In genomic region chr11:62575297-62575658, GRCm38 (mm10) we compare ENCODE assay signal across 8 mouse cellular contexts. TPM values are rescaled to one million over a fixed set of nuclear protein-coding genes. Genes with fewer than 3 reads are reported as not detected.
DNase-seq lines count a peak whose midpoint lies in the region; ATAC-seq and TF ChIP-seq lines count a peak whose summit lies in the region.

No protein-coding gene starts in this region.

- DNase-seq in G1E (ENCODE audit: low spot score): peak; percentile 73
- DNase-seq in cerebellum, adult 18-20 months: peak; percentile 92 to 94
- peak; percentile 91 for DNase-seq in forebrain, postnatal 0 days
- peak; percentile 93 for DNase-seq in heart, postnatal 4 days
- peak; percentile 77 to 89 for DNase-seq in layer of hippocampus, adult 8-10 months (ENCODE audit: low spot score in 2 of 2)
- peak; percentile 57 for DNase-seq in ovary, adult 18-20 months (ENCODE audit: low spot score)
- DNase-seq in thymus, adult 2 months: peak; percentile 91

- no peak for TF ChIP-seq POLR2A in thymus, adult 2 months (IDR thresholded peaks at IDR 0.05; ENCODE audit: control insufficient read depth, extremely low read depth, insufficient read depth, low read length, poor library complexity)

- peak; percentile 92 for TF ChIP-seq CTCF in G1E (IDR thresholded peaks at IDR 0.05; ENCODE audit: low read depth, low read length)
- TF ChIP-seq CTCF in forebrain, postnatal 0 days (IDR thresholded peaks at IDR 0.05; ENCODE audit: low read depth): peak; percentile 95
- peak; percentile 91 for TF ChIP-seq CTCF in thymus, adult 2 months (IDR thresholded peaks at IDR 0.05; ENCODE audit: borderline replicate concordance, control insufficient read depth, extremely low read depth, insufficient read depth, low read length, poor library complexity)

- H3K4me3 ChIP-seq in G1E (ENCODE audit: low read depth, low read length): peak overlapping the region; percentile 85
- peak overlapping the region; percentile 66 for H3K4me3 ChIP-seq in forebrain, postnatal 0 days (ENCODE audit: low read depth, low read length)
- H3K4me3 ChIP-seq in lung, embryonic 15.5 days: peak overlapping the region; percentile 48
- H3K4me3 ChIP-seq in thymus, adult 2 months (ENCODE audit: control insufficient read depth, insufficient read depth, low read length): peak overlapping the region; percentile 74

- H3K4me2 ChIP-seq in forebrain, postnatal 0 days (ENCODE audit: low read depth): peak overlapping the region; percentile 94
- H3K4me2 ChIP-seq in lung, embryonic 15.5 days: peak overlapping the region; percentile 91

- H3K27ac ChIP-seq in forebrain, postnatal 0 days (ENCODE audit: low read depth, low read length): peak overlapping the region; percentile 75
- H3K27ac ChIP-seq in lung, embryonic 15.5 days: no peak overlapping the region
- peak overlapping the region; percentile 91; the same call in 1 of the 2 replicates for H3K27ac ChIP-seq in thymus, adult 2 months (ENCODE audit: control insufficient read depth, insufficient read depth, low read length)

- H3K36me3 ChIP-seq in G1E (replicated peaks): peaks cover 23% of the 10 kb centered on the region
- H3K36me3 ChIP-seq in forebrain, postnatal 0 days (ENCODE audit: insufficient read depth): 0 out of 2 replicates have a peak, but pooled peaks cover 3% of the 10 kb centered on the region
- no peaks in the 10 kb centered on the region for H3K36me3 ChIP-seq in lung, embryonic 15.5 days
- peaks cover 18% of the 10 kb centered on the region for H3K36me3 ChIP-seq in thymus, adult 2 months (ENCODE audit: control insufficient read depth, insufficient read depth, low read length)

- H3K9ac ChIP-seq in forebrain, postnatal 0 days: peak overlapping the region; percentile 71
- H3K9ac ChIP-seq in lung, embryonic 15.5 days: peak overlapping the region; percentile 53

- H3K4me1 ChIP-seq in G1E (ENCODE audit: insufficient read depth, low read depth, low read length): peaks cover 66% of the 10 kb centered on the region
- H3K4me1 ChIP-seq in forebrain, postnatal 0 days (ENCODE audit: insufficient read depth): peaks cover 5% of the 10 kb centered on the region; the same call in 1 of the 2 replicates
- peaks cover 11% of the 10 kb centered on the region; the same call in 1 of the 2 replicates for H3K4me1 ChIP-seq in lung, embryonic 15.5 days
- H3K4me1 ChIP-seq in thymus, adult 2 months (replicated peaks; ENCODE audit: control insufficient read depth, insufficient read depth, low read length): peaks cover 15% of the 10 kb centered on the region

- 0% methylated on average over 9 of the region's 9 CpGs for WGBS in forebrain, postnatal 0 days
- whole genome bisulfite sequencing in lung, embryonic 15.5 days: 1% methylated on average over 9 of the region's 9 CpGs
- WGBS in thymus, adult 2 months: 0% methylated on average over 9 of the region's 9 CpGs

- H3K9me3 ChIP-seq in G1E (replicated peaks): no peaks in the 10 kb centered on the region
- H3K9me3 ChIP-seq in forebrain, postnatal 0 days (ENCODE audit: low read length): no peaks in the 10 kb centered on the region
- H3K9me3 ChIP-seq in lung, embryonic 15.5 days: no peaks in the 10 kb centered on the region

- ATAC-seq in G1E (ENCODE audit: extremely low read depth, insufficient number of reproducible peaks, low FRiP score, poor library complexity, severe bottlenecking): peak; percentile 29; the same call in 1 of the 2 replicates
- peak; percentile 86 for ATAC-seq in forebrain, postnatal 0 days
- ATAC-seq in lung, embryonic 15.5 days (ENCODE audit: borderline replicate concordance, extremely low read depth, low FRiP score, low TSS enrichment): peak; percentile 55

- no peaks in the 10 kb centered on the region for H3K27me3 ChIP-seq in G1E (ENCODE audit: insufficient read depth, low read length)
- H3K27me3 ChIP-seq in forebrain, postnatal 0 days (ENCODE audit: insufficient read depth, low read length): no peaks in the 10 kb centered on the region
- H3K27me3 ChIP-seq in lung, embryonic 15.5 days: peaks cover 4% of the 10 kb centered on the region; the same call in 1 of the 2 replicates
- H3K27me3 ChIP-seq in thymus, adult 2 months (ENCODE audit: control insufficient read depth, insufficient read depth, low read length): no peaks in the 10 kb centered on the region

RNA-seq across cellular contexts. Expression of gene Trpv2, which starts 1.0 kb away (rescaled TPM):
- total RNA-seq in G1E (2014; fragmentation: Nextera tagmentation): 50.2 and 67.3 TPM in 2 replicates
- total RNA-seq in G1E (2017): 48.4 and 49.9 TPM in 2 replicates
- polyA plus RNA-seq in G1E (2012): 17.4 and 22.5 TPM in 2 replicates
- total RNA-seq in forebrain, postnatal 0 days (2014; rRNA removed): 38.1 and 46.6 TPM in 2 replicates
- polyA plus RNA-seq in forebrain, postnatal 0 days (2015; fragmentation: Nextera tagmentation; extraction: Ambion mirVana): 21.6 and 26.2 TPM in 2 replicates
- total RNA-seq in heart, postnatal 4 days (2021): 1 to 10 TPM; 3.0 to 3.2 TPM
- total RNA-seq in layer of hippocampus, adult 8-10 months (2022): 10 to 100 TPM; 14.5 to 15.9 (median 15.1) TPM
- polyA plus RNA-seq in lung, embryonic 15.5 days (2015; fragmentation: Nextera tagmentation; extraction: Ambion mirVana): 4.6 and 5.5 TPM in 2 replicates
- polyA plus RNA-seq in thymus, adult 2 months (2012; rRNA removed): 95.4 and 96.0 TPM in 2 replicates

RNA-seq across cellular contexts. Expression of gene Ubb, which starts 24.3 kb away (rescaled TPM):
- 814 and 964 TPM in 2 replicates for total RNA-seq in G1E (2014; fragmentation: Nextera tagmentation)
- 1,083 and 1,103 TPM in 2 replicates for total RNA-seq in G1E (2017)
- polyA plus RNA-seq in G1E (2012): 1,429 and 2,208 TPM in 2 replicates
- total RNA-seq in forebrain, postnatal 0 days (2014; rRNA removed): 1,115 and 1,190 TPM in 2 replicates
- polyA plus RNA-seq in forebrain, postnatal 0 days (2015; fragmentation: Nextera tagmentation; extraction: Ambion mirVana): 4,663 and 5,112 TPM in 2 replicates
- total RNA-seq in heart, postnatal 4 days (2021): 100 to 1,000 TPM; 828 to 847 TPM
- 1,000 to 10,000 TPM; 1,746 to 1,909 (median 1,854) TPM for total RNA-seq in layer of hippocampus, adult 8-10 months (2022)
- 3,157 and 3,186 TPM in 2 replicates for polyA plus RNA-seq in lung, embryonic 15.5 days (2015; fragmentation: Nextera tagmentation; extraction: Ambion mirVana)
- 2,301 and 2,384 TPM in 2 replicates for polyA plus RNA-seq in thymus, adult 2 months (2012; rRNA removed)

RNA-seq across cellular contexts. Expression of gene Cenpv, which starts 36.2 kb away (rescaled TPM):
- total RNA-seq in G1E (2014; fragmentation: Nextera tagmentation): 111 and 131 TPM in 2 replicates
- total RNA-seq in G1E (2017): 67.5 and 81.9 TPM in 2 replicates
- polyA plus RNA-seq in G1E (2012): 191 and 202 TPM in 2 replicates
- total RNA-seq in forebrain, postnatal 0 days (2014; rRNA removed): 79.0 and 112 TPM in 2 replicates
- polyA plus RNA-seq in forebrain, postnatal 0 days (2015; fragmentation: Nextera tagmentation; extraction: Ambion mirVana): 50.8 and 68.0 TPM in 2 replicates
- 10 to 100 TPM; 23.8 to 25.7 TPM for total RNA-seq in heart, postnatal 4 days (2021)
- 10 to 100 TPM; 32.1 to 40.8 (median 39.0) TPM for total RNA-seq in layer of hippocampus, adult 8-10 months (2022)
- polyA plus RNA-seq in lung, embryonic 15.5 days (2015; fragmentation: Nextera tagmentation; extraction: Ambion mirVana): 13.7 and 14.1 TPM in 2 replicates
- 12.9 and 13.7 TPM in 2 replicates for polyA plus RNA-seq in thymus, adult 2 months (2012; rRNA removed)

Comparison
In these comparisons a context has a peak if more than half of its experiments do, and no peak if none do; other contexts are left out.
1. ATAC-seq: peak in every context shown above with its lines; median percentile 86 in forebrain, postnatal 0 days; 55 in lung, embryonic 15.5 days; 29 in G1E.